Mouse (Mus musculus) C2C12 (cell line): ENCODE measurements at regions not wholly inside any gene's neighbourhood (a gene's known extent, or its start where the extent isn't known, plus 50 kb on each side); places are given as distances from the start of the nearest gene placed in this dataset.

Experiments
- CEBPB ChIP-seq: IDR thresholded peaks from one replicate; pipeline ENCODE4 v1.6.1; 2011; ENCODE audit warnings: low read depth, mild to moderate bottlenecking, control low read depth, moderate library complexity
- CTCF ChIP-seq: IDR thresholded peaks from one replicate; pipeline ENCODE4 v1.5.1; 2011; ENCODE audit not compliant: control insufficient read depth, insufficient read depth, insufficient read length
- FOSL1 ChIP-seq: IDR thresholded peaks from one replicate; pipeline ENCODE4 v1.8.0; 2011; ENCODE audit warnings: mild to moderate bottlenecking, low read length; ENCODE audit not compliant: poor library complexity, insufficient read depth, severe bottlenecking
- MAX ChIP-seq: IDR thresholded peaks from one replicate; pipeline ENCODE4 v1.6.1; 2011; ENCODE audit warnings: mild to moderate bottlenecking, control low read depth
- MYOD1 ChIP-seq: IDR thresholded peaks from one replicate; pipeline ENCODE4 v1.6.1; 2011; ENCODE audit warnings: low read depth; ENCODE audit not compliant: control insufficient read depth, insufficient read length
- MYOG ChIP-seq: IDR thresholded peaks from one replicate; pipeline ENCODE4 v1.6.1; 2011; ENCODE audit not compliant: control insufficient read depth, insufficient read length; ENCODE audit errors: extremely low read depth
- USF1 ChIP-seq: IDR thresholded peaks from one replicate; pipeline ENCODE4 v1.6.1; 2011; ENCODE audit warnings: low read depth, mild to moderate bottlenecking, control low read depth, moderate library complexity

GRCm38 (mm10) chr9:101356607-101357006, 105.0 kb upstream of the Ppp2r3a start:
- TF ChIP-seq CTCF (no peak), CEBPB (no peak), MYOD1 (no peak), MYOG (no peak), USF1 (no peak), FOSL1 (no peak), MAX (no peak)
